Mouse (Mus musculus): Measurements from ENCODE around the gene Arpc2. TPM values are rescaled to one million over a fixed set of nuclear protein-coding genes. Genes with fewer than 3 reads are reported as not detected.

The Arpc2 gene
- polyA plus RNA-seq, 1 experiment from 2014 or later: 365 TPM

DNA sequence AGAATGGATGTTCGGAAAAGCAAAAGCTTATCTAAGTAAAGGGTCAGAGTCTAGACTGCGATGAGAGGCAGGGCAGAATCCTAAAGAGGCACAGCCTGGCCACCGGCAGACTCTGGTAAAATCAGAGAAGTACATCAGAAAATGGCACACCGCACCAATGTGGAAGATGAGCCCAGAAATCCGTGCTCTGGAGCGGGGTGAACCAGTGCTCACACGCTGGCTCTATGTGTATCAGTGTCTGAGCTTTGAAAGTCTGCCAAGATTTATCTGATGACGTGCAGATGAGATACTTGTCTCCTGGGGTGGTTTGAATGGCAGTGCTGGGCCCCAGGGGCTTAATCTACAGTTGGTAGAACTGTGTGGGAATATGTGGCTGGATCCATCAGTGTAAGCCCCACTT, 36.8 kb upstream of the Arpc2 start:
- DNase-seq (peak; percentile 80), ATAC-seq (ENCODE audit: insufficient read depth) (peak; percentile 28; the same call in 1 of the 2 replicates)
- no peaks in the 10 kb centered on the region for H3K9me3 ChIP-seq (ENCODE audit: low read depth, low read length)
- no peak overlapping the region for H3K4me2 ChIP-seq
- no peaks in the 10 kb centered on the region for H3K4me1 ChIP-seq (ENCODE audit: insufficient read depth)
- WGBS: 47% methylated on average over 8 of the region's 8 CpGs
- no peak overlapping the region for H3K9ac ChIP-seq
- no peaks in the 10 kb centered on the region for H3K27me3 ChIP-seq (ENCODE audit: insufficient read depth, low read length)
- no peak overlapping the region for H3K4me3 ChIP-seq (ENCODE audit: low read depth, low read length)
- no peak for TF ChIP-seq CTCF (IDR thresholded peaks at IDR 0.05; ENCODE audit: low read depth)
- H3K27ac ChIP-seq (ENCODE audit: low read depth): no peak overlapping the region
- H3K36me3 ChIP-seq (ENCODE audit: insufficient read depth): no peaks in the 10 kb centered on the region

DNA sequence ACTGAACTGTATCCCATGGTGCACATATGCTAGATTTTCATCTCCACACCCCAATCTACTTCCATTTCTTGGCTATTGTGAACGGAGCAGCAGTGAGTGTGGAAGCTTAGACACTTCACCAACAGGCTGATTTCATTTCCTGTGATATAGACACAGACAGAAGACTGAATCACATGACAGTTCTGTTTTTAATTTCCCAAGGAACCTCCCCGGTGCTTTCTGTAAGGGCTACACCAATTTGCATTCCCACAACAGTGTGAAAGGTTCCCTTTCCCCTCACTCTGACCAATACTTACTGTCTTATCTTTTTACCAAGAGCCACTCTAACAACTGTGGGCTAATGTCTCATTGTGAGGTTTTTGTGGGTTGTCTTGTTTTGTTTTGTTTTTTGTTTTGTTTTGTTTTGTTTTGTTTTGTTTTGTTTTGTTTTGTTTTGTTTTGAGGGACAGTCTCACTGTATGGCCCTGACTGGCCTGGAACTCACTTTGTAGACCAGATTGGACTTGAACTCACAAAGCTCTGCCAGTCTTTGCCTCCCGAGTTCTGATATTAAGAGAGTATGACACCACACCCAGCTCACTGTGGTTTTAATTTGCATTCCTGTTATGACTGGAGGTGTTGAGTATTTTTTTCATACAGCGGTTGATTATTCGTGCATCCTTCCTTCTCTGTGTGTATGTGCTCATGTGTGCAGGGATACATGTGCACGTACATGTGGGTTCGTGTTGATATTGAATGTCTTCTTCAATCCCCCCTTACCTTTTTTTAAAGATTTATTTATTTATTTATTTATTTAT, 34.6 kb upstream of the Arpc2 start:
- Histone ChIP-seq H3K4me2 (no peak overlapping the region), H3K4me3 (ENCODE audit: low read depth, low read length) (no peak overlapping the region), H3K9ac (no peak overlapping the region), H3K27me3 (ENCODE audit: insufficient read depth, low read length) (no peaks in the 10 kb centered on the region), H3K27ac (ENCODE audit: low read depth) (no peak overlapping the region), H3K4me1 (ENCODE audit: insufficient read depth) (no peaks in the 10 kb centered on the region), H3K9me3 (ENCODE audit: low read depth, low read length) (no peaks in the 10 kb centered on the region), H3K36me3 (ENCODE audit: insufficient read depth) (no peaks in the 10 kb centered on the region)
- WGBS: 77% methylated on average over 7 of the region's 7 CpGs
- TF ChIP-seq CTCF (IDR thresholded peaks at IDR 0.05; ENCODE audit: low read depth): no peak
- no peak for ATAC-seq (ENCODE audit: insufficient read depth)
- DNase-seq: no peak

DNA sequence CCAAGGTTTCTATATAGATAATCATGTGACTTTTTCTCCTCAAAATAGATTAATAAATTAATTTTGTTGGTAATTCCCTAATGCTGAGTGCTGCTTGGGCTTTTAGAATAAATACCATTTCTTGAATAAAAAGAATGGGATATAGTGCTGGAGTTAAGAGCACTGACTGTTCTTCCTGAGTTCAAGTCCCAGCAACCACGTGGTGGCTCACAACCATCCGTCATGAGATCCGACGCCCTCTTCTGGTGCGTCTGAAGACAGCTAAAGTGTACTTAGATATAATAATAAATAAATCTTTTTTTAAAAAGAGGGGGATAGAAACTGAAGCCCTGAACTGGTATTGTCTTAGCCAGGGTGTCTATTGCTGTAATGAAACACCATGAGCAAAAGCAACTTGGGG, 32.4 kb upstream of the Arpc2 start:
- Histone ChIP-seq H3K4me3 (ENCODE audit: low read depth, low read length) (no peak overlapping the region), H3K27ac (ENCODE audit: low read depth) (no peak overlapping the region), H3K9me3 (ENCODE audit: low read depth, low read length) (no peaks in the 10 kb centered on the region), H3K4me2 (no peak overlapping the region), H3K4me1 (ENCODE audit: insufficient read depth) (no peaks in the 10 kb centered on the region), H3K27me3 (ENCODE audit: insufficient read depth, low read length) (no peaks in the 10 kb centered on the region), H3K36me3 (ENCODE audit: insufficient read depth) (no peaks in the 10 kb centered on the region), H3K9ac (no peak overlapping the region)
- DNase-seq (no peak), ATAC-seq (ENCODE audit: insufficient read depth) (no peak)
- TF ChIP-seq CTCF (IDR thresholded peaks at IDR 0.05; ENCODE audit: low read depth): no peak
- 54% methylated on average over 5 of the region's 5 CpGs for WGBS

DNA sequence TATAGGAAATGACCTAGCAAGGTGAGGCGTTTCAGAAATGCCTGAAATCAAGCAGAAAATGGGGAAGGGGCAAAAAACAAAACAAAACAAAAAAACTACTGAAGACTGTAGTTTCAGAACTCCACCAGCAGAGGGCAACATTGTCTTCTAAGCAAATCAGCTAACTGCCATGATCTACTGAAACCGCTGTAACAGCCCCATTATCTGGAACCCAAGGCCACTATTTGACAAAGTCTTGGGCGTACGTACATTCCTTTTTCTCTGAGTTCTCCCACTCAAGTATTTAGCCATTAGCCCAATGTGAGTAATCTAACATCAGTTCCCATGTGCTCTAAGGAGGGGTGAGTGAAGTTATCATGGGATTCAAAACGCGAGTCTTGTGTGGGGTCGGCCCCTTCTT, 30.0 kb upstream of the Arpc2 start:
- Histone ChIP-seq H3K4me1 (ENCODE audit: insufficient read depth) (no peaks in the 10 kb centered on the region), H3K9ac (no peak overlapping the region), H3K4me2 (no peak overlapping the region), H3K36me3 (ENCODE audit: insufficient read depth) (no peaks in the 10 kb centered on the region), H3K27ac (ENCODE audit: low read depth) (no peak overlapping the region), H3K9me3 (ENCODE audit: low read depth, low read length) (no peaks in the 10 kb centered on the region), H3K27me3 (ENCODE audit: insufficient read depth, low read length) (no peaks in the 10 kb centered on the region), H3K4me3 (ENCODE audit: low read depth, low read length) (no peak overlapping the region)
- no peak for ATAC-seq (ENCODE audit: insufficient read depth)
- peak; percentile 76 for DNase-seq
- peak; percentile 82 for TF ChIP-seq CTCF (IDR thresholded peaks at IDR 0.05; ENCODE audit: low read depth)
- 51% methylated on average over 7 of the region's 7 CpGs for WGBS

DNA sequence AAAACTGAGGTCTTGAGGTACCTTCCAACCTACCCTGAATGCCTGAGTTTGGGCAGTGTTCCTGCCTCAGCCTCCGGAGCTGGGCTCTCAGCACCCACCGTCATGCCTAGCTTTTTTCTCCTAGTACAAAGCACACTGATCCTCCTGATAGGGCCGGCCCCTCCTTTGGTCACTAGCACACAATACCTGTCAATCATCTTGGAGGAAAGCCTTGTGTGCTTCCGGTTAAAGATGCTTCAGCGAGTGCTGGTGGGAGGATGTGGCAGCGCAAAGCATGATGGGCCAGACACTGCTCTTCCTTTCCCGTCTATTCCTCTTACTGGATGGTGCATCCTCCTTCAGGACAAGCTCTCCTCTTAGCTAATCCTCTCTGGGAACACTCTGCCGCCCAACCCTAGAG, 29.2 kb upstream of the Arpc2 start:
- no peak for DNase-seq
- no peaks in the 10 kb centered on the region for H3K4me1 ChIP-seq (ENCODE audit: insufficient read depth)
- ATAC-seq (ENCODE audit: insufficient read depth): no peak
- no peaks in the 10 kb centered on the region for H3K36me3 ChIP-seq (ENCODE audit: insufficient read depth)
- 70% methylated on average over 8 of the region's 8 CpGs for WGBS
- no peak overlapping the region for H3K4me3 ChIP-seq (ENCODE audit: low read depth, low read length)
- H3K4me2 ChIP-seq: no peak overlapping the region
- no peaks in the 10 kb centered on the region for H3K27me3 ChIP-seq (ENCODE audit: insufficient read depth, low read length)
- no peak overlapping the region for H3K9ac ChIP-seq
- no peak for TF ChIP-seq CTCF (IDR thresholded peaks at IDR 0.05; ENCODE audit: low read depth)
- no peak overlapping the region for H3K27ac ChIP-seq (ENCODE audit: low read depth)
- H3K9me3 ChIP-seq (ENCODE audit: low read depth, low read length): no peaks in the 10 kb centered on the region

DNA sequence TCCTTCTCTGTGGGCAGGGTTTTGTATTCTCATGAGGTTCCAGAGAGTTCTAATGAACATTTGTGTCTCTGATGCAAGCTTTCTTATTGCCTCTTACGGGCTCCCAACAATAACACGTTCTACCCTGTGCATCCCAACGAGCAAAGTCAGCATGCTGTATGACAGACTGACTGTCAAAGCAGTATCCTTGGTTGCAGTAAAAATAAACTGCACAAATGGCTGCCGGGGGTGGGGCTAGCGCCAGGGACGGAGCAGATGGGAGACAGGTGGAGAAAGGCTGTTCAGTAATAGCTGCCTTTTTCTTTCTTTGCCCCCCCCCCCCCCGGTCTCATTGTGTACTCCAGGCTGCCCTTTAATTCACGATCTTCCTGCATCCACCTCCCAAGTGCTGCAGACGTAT, 28.0 kb upstream of the Arpc2 start:
- no peak overlapping the region for H3K9ac ChIP-seq
- H3K4me2 ChIP-seq: no peak overlapping the region
- ATAC-seq (ENCODE audit: insufficient read depth) (no peak), DNase-seq (no peak)
- H3K27ac ChIP-seq (ENCODE audit: low read depth): no peak overlapping the region
- no peak overlapping the region for H3K4me3 ChIP-seq (ENCODE audit: low read depth, low read length)
- no peaks in the 10 kb centered on the region for H3K36me3 ChIP-seq (ENCODE audit: insufficient read depth)
- H3K9me3 ChIP-seq (ENCODE audit: low read depth, low read length): no peaks in the 10 kb centered on the region
- no peaks in the 10 kb centered on the region for H3K4me1 ChIP-seq (ENCODE audit: insufficient read depth)
- 55% methylated on average over 9 of the region's 9 CpGs for WGBS
- no peaks in the 10 kb centered on the region for H3K27me3 ChIP-seq (ENCODE audit: insufficient read depth, low read length)
- TF ChIP-seq CTCF (IDR thresholded peaks at IDR 0.05; ENCODE audit: low read depth): no peak

DNA sequence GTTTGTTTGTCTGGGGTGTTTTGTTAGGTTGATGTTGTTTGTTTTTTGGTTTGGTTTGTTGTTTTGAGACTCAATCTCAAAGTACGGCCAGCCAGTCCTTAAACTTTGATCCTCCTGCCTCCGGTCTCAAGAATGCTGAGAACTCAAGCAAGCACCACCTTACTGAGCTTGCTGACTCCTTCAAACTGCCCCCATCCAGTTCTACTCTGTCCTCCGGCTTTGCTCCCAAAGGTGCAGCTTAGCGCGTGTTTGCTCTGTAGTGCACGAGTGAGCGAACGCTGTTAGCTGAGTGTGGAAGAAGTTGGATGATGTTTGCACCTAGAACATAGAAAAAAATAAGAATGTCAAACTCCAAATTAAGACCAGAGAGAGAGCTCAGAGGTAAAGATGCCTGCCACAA, 26.9 kb upstream of the Arpc2 start:
- TF ChIP-seq CTCF (IDR thresholded peaks at IDR 0.05; ENCODE audit: low read depth): no peak
- no peaks in the 10 kb centered on the region for H3K27me3 ChIP-seq (ENCODE audit: insufficient read depth, low read length)
- no peak overlapping the region for H3K4me2 ChIP-seq
- ATAC-seq (ENCODE audit: insufficient read depth) (no peak), DNase-seq (no peak)
- no peaks in the 10 kb centered on the region for H3K4me1 ChIP-seq (ENCODE audit: insufficient read depth)
- H3K9me3 ChIP-seq (ENCODE audit: low read depth, low read length): no peaks in the 10 kb centered on the region
- no peak overlapping the region for H3K27ac ChIP-seq (ENCODE audit: low read depth)
- H3K9ac ChIP-seq: no peak overlapping the region
- no peaks in the 10 kb centered on the region for H3K36me3 ChIP-seq (ENCODE audit: insufficient read depth)
- 75% methylated on average over 8 of the region's 8 CpGs for WGBS
- H3K4me3 ChIP-seq (ENCODE audit: low read depth, low read length): no peak overlapping the region
